Mouse (Mus musculus): Measurements from ENCODE around the gene Tnr. TPM values are rescaled to one million over a fixed set of nuclear protein-coding genes. Genes with fewer than 3 reads are reported as not detected.

Gene Tnr
- polyA plus RNA-seq, 1 experiment from 2014 or later, result 0.02 TPM

DNA sequence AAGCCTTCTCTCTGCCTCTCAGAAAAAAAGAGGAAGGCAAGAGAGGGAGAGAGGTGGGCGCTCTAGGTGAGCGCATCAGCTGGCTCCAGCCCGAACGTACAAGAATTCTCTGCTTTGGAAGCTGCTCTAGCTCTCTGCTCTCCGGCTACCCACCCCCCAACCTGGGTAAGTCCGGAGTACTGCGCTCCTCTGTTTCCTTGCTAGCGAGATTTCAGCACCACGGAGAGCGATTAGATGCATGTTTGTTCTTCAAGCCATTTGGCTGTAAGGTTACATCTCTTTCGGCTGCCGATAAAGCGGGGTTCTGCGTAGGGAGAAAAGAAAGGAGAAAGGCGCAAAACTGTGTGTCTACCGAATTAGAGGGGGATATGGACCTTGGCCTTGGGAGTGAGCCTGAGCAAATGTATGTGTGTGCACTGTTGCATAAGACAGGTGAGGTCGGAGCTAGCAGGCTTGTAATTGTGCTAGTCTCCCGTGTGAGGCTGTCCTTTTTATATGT lies 531 bp downstream of the Tnr start:
- Histone ChIP-seq H3K4me2 (no peak overlapping the region), H3K9me3 (replicated peaks) (no peaks in the 10 kb centered on the region), H3K27me3 (no peaks in the 10 kb centered on the region), H3K36me3 (replicated peaks) (no peaks in the 10 kb centered on the region), H3K4me3 (replicated peaks) (no peak overlapping the region), H3K27ac (replicated peaks) (no peak overlapping the region), H3K4me1 (replicated peaks) (no peaks in the 10 kb centered on the region), H3K9ac (no peak overlapping the region)
- 3% methylated on average over 18 of the region's 18 CpGs for WGBS (ENCODE audit: insufficient replicate concordance)
- no peak for ATAC-seq (ENCODE audit: insufficient read depth)

DNA sequence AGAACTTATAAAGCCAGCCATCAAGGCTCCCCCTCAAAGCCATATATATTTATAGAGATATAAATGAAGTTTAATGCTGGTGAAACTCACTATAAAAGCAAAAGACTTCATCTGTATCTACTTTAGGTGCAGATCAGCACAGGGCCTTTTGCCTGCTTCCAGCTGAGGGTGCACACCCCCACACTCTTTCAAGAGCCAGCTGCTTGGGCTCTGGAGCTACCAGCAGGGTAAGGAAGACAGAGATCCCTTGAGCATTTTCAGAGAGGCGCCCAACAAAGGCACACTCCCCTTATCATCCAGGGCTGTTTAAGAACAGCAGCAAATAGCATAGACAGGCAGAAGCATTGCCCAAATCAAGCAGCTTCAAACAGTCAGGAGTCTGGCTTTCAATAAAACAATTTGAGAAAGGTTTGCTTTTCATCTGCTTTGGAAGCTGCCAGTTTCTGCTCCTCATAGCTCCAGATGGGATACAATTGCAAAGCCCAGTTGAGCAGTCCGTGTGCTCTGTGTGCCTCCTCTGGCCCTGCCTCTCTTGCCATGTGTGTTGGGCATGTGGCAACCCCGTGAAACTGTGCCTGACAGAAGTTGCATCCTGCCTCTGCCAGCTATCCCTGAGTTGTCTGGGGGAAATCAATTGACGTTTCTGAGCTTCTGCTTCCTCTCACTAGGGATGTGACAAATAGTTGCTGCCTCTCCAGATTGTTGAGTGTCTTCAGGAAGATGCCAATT lies 9.4 kb downstream of the Tnr start:
- Histone ChIP-seq H3K27me3 (no peaks in the 10 kb centered on the region), H3K27ac (replicated peaks) (no peak overlapping the region), H3K4me1 (replicated peaks) (no peaks in the 10 kb centered on the region), H3K36me3 (replicated peaks) (no peaks in the 10 kb centered on the region), H3K4me2 (no peak overlapping the region), H3K4me3 (replicated peaks) (no peak overlapping the region), H3K9me3 (replicated peaks) (no peaks in the 10 kb centered on the region), H3K9ac (no peak overlapping the region)
- WGBS (ENCODE audit: insufficient replicate concordance), result 20% methylated on average over 4 of the region's 4 CpGs
- no peak for ATAC-seq (ENCODE audit: insufficient read depth)

DNA sequence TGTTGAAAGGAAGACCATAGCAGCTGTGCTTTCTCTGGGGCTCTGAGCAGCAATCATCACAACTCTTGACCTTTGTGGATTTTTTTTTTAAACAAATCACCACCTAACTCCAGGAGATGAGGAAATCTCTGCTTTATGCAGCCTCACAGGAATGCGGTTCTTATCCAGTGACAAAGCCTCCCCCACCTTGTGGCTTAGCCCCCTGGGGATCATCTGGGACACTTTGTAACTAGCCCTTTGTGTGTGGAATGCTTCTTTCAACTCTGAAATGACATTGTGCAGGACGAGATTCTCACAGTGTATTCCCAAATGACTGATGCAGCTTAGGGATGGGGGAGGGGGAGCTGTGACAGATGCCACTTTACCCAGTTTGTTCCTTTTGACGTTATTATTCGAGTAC lies 12.0 kb downstream of the Tnr start:
- Histone ChIP-seq H3K4me3 (replicated peaks) (no peak overlapping the region), H3K36me3 (replicated peaks) (no peaks in the 10 kb centered on the region), H3K27me3 (no peaks in the 10 kb centered on the region), H3K9ac (no peak overlapping the region), H3K4me1 (replicated peaks) (no peaks in the 10 kb centered on the region), H3K4me2 (no peak overlapping the region), H3K27ac (replicated peaks) (no peak overlapping the region), H3K9me3 (replicated peaks) (no peaks in the 10 kb centered on the region)
- WGBS (ENCODE audit: insufficient replicate concordance), result 19% methylated on average over 4 of the region's 4 CpGs
- no peak for ATAC-seq (ENCODE audit: insufficient read depth)

DNA sequence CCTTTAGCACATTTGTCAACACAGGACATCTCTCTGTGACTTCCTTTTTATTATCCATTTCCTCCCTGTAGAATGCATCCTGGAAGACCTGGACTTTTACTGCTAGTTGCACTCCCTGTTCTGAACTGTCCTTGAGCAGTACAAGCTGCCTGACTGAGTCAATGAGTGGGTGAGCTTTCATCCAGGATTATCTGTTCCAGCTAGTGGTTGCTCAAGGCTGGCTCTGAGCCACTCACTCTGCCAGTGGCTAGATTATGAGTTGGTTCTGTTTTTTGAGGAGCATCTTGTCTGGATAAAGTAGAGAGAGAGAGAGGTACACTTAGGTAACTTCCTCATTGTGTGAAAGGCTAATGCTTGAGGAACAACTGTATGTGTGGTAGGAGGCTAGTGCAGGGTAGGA lies 14.0 kb downstream of the Tnr start:
- Histone ChIP-seq H3K9ac (no peak overlapping the region), H3K9me3 (replicated peaks) (no peaks in the 10 kb centered on the region), H3K4me2 (no peak overlapping the region), H3K27ac (replicated peaks) (no peak overlapping the region), H3K4me3 (replicated peaks) (no peak overlapping the region), H3K4me1 (replicated peaks) (no peaks in the 10 kb centered on the region), H3K36me3 (replicated peaks) (no peaks in the 10 kb centered on the region), H3K27me3 (no peaks in the 10 kb centered on the region)
- ATAC-seq (ENCODE audit: insufficient read depth), result no peak

DNA sequence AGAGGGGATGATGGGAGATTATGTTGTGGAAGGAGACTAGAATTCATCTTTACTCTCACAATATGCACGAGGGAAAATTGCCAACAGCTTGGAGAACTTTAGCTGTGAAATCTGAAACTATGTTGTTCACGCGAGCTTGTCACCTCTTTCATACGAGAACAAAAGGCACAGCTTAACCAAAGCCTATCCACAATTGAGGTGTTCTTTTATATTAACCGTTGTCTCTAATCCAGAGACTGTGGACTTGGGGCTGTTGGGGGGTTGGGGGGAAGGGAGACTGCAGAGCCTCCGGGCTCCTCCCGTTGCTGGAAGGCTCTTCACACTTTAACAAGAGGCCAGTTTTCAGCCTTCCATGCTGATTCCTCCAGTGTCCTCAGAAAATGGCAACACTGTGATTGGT lies 14.5 kb downstream of the Tnr start:
- Histone ChIP-seq H3K9ac (no peak overlapping the region), H3K27ac (replicated peaks) (no peak overlapping the region), H3K4me2 (no peak overlapping the region), H3K9me3 (replicated peaks) (no peaks in the 10 kb centered on the region), H3K36me3 (replicated peaks) (no peaks in the 10 kb centered on the region), H3K4me3 (replicated peaks) (no peak overlapping the region), H3K4me1 (replicated peaks) (no peaks in the 10 kb centered on the region), H3K27me3 (no peaks in the 10 kb centered on the region)
- 43% methylated on average over 7 of the region's 7 CpGs for WGBS (ENCODE audit: insufficient replicate concordance)
- ATAC-seq (ENCODE audit: insufficient read depth), result no peak

DNA sequence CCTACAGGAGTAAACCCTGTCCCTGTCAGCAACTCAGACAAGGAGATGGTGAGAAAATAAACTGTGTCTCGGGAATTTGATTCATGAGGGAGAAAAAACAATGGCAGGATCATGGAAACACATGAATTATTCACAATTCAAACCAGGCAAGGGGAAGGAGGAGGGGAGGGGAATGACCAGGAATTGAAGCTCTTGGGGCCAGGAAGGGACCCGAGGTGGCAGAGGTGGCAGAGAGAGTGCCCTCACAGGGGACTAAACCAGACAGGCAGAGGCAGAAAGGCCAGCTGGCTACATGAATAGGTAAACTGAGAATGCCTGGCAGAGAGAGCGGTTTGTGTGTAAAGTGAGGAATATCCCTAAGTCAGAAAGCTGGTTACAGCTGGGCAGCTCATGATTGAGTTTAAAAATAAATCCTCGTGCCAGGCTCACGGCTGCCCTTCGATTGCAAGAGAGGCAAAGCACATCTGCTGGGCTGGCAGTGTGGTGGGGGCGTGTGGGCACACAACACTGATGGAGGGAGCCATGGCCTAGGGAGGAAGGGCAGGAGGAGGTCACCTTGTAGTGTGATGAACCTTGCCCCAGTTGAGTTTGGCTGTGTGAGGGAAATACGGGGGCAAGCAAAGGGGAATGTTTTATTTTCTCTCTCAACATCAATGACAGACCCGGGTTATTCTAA lies 22.0 kb downstream of the Tnr start:
- no peaks in the 10 kb centered on the region for H3K36me3 ChIP-seq (replicated peaks)
- H3K4me3 ChIP-seq (replicated peaks), result no peak overlapping the region
- no peaks in the 10 kb centered on the region for H3K27me3 ChIP-seq
- whole genome bisulfite sequencing (ENCODE audit: insufficient replicate concordance), result 59% methylated on average over 9 of the region's 9 CpGs
- H3K9me3 ChIP-seq (replicated peaks), result no peaks in the 10 kb centered on the region
- no peak overlapping the region for H3K4me2 ChIP-seq
- no peak for ATAC-seq (ENCODE audit: insufficient read depth)
- H3K27ac ChIP-seq (replicated peaks), result no peak overlapping the region
- no peak overlapping the region for H3K9ac ChIP-seq
- H3K4me1 ChIP-seq (replicated peaks), result no peaks in the 10 kb centered on the region

DNA sequence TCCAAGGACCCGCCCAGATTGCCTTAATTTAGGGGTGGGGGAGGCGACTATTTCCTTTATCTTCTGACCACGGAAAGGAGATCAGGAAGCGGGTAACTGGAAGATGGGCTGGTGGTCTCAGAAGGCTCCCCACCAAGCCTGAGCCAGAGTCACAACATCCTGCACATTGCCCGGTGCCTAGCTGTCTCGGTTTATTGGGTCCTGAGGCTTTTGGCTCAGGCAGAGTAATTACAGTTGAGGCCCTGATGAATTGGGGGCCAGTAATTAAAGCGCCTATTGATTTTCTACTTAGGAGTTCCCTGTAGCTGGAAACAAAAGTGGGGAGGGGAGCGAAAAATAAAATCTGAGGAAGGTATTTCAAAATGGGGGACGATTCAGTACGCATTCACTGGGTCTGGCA lies 27.5 kb downstream of the Tnr start:
- H3K9ac ChIP-seq, result no peak overlapping the region
- 39% methylated on average over 10 of the region's 10 CpGs for WGBS (ENCODE audit: insufficient replicate concordance)

DNA sequence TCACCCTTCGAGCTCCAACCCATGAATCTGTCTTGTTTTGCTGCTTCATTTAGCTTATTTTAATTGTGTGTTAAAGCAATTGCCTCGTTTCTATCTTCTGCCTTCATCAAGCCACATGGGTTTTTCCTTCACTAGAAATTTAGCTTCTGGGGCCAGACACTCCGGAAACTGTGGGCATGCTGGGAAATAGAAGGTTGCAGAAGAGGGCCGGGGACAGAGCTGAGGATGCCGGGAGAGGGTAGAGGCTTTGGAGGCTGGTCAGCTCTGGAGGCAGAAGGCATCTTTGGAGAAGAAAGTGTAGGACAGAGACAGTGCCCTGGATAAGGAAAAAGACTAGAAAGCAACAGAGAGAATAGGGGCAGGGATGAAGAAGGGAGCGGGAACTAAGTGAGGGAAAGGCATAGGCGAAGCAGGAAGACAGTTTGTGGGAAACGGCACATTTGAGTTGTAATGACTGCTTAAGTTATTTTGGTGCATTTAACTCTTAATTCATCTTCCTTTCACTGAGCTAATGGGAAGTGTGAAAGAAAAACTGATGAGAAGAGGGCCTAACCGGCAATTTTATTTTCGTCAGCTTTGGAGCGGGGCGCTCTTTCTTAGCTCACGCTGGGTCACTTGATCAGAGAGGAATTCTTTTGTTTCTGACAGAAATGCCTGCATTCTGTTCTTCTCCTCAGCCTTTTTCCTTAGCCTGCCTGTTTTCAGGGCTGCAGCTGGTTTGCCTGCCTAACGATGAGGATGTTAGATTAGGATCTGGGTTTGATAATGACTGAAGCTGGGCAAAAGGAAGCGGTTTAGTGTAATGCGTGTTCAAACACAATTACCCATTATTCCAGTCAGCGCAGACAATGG lies 28.2 kb downstream of the Tnr start:
- no peaks in the 10 kb centered on the region for H3K36me3 ChIP-seq (replicated peaks)
- no peak overlapping the region for H3K9ac ChIP-seq
- H3K27ac ChIP-seq (replicated peaks), result no peak overlapping the region
- WGBS (ENCODE audit: insufficient replicate concordance), result 30% methylated on average over 17 of the region's 17 CpGs
- no peak for ATAC-seq (ENCODE audit: insufficient read depth)
- H3K4me3 ChIP-seq (replicated peaks), result no peak overlapping the region
- H3K4me2 ChIP-seq, result no peak overlapping the region
- H3K9me3 ChIP-seq (replicated peaks), result no peaks in the 10 kb centered on the region
- H3K27me3 ChIP-seq, result no peaks in the 10 kb centered on the region
- H3K4me1 ChIP-seq (replicated peaks), result no peaks in the 10 kb centered on the region

More for the DNA sequence above, 27.5 kb downstream of the Tnr start:
- Histone ChIP-seq H3K4me2 (no peak overlapping the region), H3K4me3 (replicated peaks) (no peak overlapping the region), H3K36me3 (replicated peaks) (no peaks in the 10 kb centered on the region), H3K27me3 (no peaks in the 10 kb centered on the region), H3K4me1 (replicated peaks) (no peaks in the 10 kb centered on the region), H3K9me3 (replicated peaks) (no peaks in the 10 kb centered on the region), H3K27ac (replicated peaks) (no peak overlapping the region)
- ATAC-seq (ENCODE audit: insufficient read depth), result no peak

DNA sequence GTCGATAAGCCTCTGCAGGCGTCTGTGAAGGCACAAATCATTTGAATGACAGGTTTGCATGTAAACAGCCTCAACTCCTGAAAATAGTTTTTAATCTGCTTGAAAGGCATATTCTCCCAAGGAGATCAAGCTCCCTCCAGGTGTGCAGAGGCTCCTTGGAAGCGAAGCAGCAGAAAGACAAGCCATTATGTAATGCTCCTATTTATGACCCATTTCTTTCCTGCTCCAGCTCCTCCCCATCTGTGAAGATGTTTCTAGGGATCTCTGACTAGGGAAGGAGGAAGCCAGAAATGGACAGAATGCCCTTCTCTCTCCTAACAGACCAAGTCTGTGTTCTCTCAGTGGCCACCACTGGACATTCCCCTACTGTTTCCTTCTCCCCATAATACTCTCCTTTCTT lies 38.0 kb downstream of the Tnr start:
- Histone ChIP-seq H3K27me3 (no peaks in the 10 kb centered on the region), H3K27ac (replicated peaks) (no peak overlapping the region), H3K36me3 (replicated peaks) (no peaks in the 10 kb centered on the region), H3K4me1 (replicated peaks) (no peaks in the 10 kb centered on the region), H3K9ac (no peak overlapping the region), H3K4me3 (replicated peaks) (no peak overlapping the region), H3K4me2 (no peak overlapping the region), H3K9me3 (replicated peaks) (no peaks in the 10 kb centered on the region)
- no peak for ATAC-seq (ENCODE audit: insufficient read depth)
- 59% methylated on average over 3 of the region's 3 CpGs for WGBS (ENCODE audit: insufficient replicate concordance)

DNA sequence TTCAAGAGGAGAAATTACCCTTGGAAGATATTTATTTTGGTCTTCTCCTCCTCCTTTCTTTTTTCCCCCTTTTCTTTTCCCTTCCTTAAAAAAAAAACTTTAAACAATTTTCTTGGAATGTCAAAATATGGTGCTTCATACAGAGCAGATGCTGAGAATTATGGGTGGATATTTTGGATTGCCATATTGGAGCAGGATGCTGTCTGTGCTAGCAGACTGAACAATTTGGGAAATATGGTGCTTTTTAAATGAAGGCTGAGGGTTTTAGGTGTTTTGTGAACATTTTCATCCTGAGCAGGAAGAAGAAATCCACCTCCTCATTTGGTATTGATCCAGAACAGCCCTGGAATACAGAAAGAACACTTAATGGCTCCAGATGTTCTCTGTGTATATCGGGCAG lies 41.6 kb downstream of the Tnr start:
- H3K4me3 ChIP-seq (replicated peaks), result no peak overlapping the region
- no peaks in the 10 kb centered on the region for H3K36me3 ChIP-seq (replicated peaks)
- no peak overlapping the region for H3K9ac ChIP-seq
- 77% methylated on average over 1 of the region's 1 CpGs for WGBS (ENCODE audit: insufficient replicate concordance)
- no peak for ATAC-seq (ENCODE audit: insufficient read depth)
- no peak overlapping the region for H3K27ac ChIP-seq (replicated peaks)
- H3K9me3 ChIP-seq (replicated peaks), result no peaks in the 10 kb centered on the region
- H3K4me2 ChIP-seq, result no peak overlapping the region
- no peaks in the 10 kb centered on the region for H3K27me3 ChIP-seq
- H3K4me1 ChIP-seq (replicated peaks), result no peaks in the 10 kb centered on the region

DNA sequence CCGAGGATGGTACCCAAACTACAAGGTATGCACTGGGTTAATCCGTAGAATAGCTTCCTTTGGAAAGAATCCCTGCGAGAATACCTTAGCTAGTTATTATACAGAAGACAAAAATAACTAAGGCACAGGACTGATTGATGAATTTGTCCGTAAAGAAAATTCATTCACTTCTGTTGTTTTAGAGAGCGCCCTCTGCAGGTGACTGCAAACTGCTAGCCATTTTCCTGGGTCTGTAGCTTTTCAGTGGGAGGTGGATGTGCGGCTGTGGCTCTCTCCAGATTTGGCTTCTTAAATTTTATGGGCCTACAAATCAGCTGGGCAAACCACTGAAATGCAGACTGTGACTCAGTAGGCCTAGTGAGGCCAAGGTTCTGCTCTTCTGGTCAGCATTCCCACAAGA lies 42.5 kb downstream of the Tnr start:
- 64% methylated on average over 6 of the region's 6 CpGs for WGBS (ENCODE audit: insufficient replicate concordance)
- ATAC-seq (ENCODE audit: insufficient read depth), result no peak

More for the DNA sequence above, 42.5 kb downstream of the Tnr start:
- Histone ChIP-seq H3K4me1 (replicated peaks) (no peaks in the 10 kb centered on the region), H3K27me3 (no peaks in the 10 kb centered on the region), H3K4me2 (no peak overlapping the region), H3K4me3 (replicated peaks) (no peak overlapping the region), H3K36me3 (replicated peaks) (no peaks in the 10 kb centered on the region), H3K9ac (no peak overlapping the region), H3K9me3 (replicated peaks) (no peaks in the 10 kb centered on the region), H3K27ac (replicated peaks) (no peak overlapping the region)

Measured in liver, embryonic 15.5 days (tissue).